Mouse (Mus musculus): Measurements from ENCODE around the gene Cks2.

DNA sequence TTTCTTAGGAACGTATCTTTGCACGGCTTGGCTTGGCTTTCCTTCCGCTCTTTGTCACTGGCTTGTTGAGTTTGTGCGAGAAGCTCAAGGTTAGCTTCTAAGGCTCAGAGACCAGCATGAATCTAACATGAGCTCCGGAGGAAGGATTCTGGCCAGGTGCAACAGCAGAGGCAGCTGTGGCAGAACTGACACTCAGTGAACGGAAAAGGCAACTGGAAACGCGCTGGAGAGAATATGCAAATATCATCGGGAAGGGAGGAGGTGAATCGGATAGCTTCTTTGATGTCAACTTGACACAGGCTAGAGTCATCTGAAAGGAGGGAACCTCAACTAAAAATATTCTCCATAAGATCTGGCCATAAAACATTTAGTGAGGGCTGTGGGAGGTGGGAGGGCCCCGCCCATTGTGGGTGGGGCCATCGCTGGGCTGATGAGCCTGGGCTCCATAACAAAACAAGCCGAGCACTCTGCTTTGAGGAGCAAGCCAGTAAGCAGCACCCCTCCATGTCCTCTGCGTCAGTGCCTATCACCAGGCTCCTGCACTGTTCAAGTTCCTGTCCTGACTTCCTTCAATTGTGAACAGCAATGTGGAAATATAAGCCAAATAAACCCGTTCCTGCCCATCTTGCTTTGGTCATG is 13.6 kb upstream of the Cks2 start:
- TF ChIP-seq POLR2A (IDR thresholded peaks at IDR 0.05; ENCODE audit: borderline replicate concordance, low read depth, low read length): no peak
- no peak for TF ChIP-seq CTCF (IDR thresholded peaks at IDR 0.05; ENCODE audit: low read depth, low read length)
